Mouse (Mus musculus): ENCODE results near the gene Grb2. TPM values are rescaled to one million over a fixed set of nuclear protein-coding genes. Genes with fewer than 3 reads are reported as not detected.
A peak's percentile ranks its signal among the peaks of the same experiment; 100 is the strongest.

The Grb2 gene
- polyA plus RNA-seq, 1 experiment from 2014 or later = 39.6 TPM

- H3K4me1 ChIP-seq (ENCODE audit: control insufficient read depth, insufficient read depth, low read length) = peaks cover 15% of the 10 kb centered on the region; the same call in 1 of the 2 replicates
- no peaks in the 10 kb centered on the region for H3K27me3 ChIP-seq (ENCODE audit: control insufficient read depth, insufficient read depth, low read length)
- H3K4me3 ChIP-seq (ENCODE audit: low read depth, low read length) = peak within 1 kb of the TSS; percentile 66
- H3K27ac ChIP-seq (ENCODE audit: low read length) = peak within 1 kb of the TSS; percentile 92
- H3K9me3 ChIP-seq (ENCODE audit: control insufficient read depth, low read depth, low read length) = no peaks in the 10 kb centered on the region
- WGBS = under 1% methylated on average over 42 of the region's 80 CpGs
- peak within 1 kb of the TSS; percentile 47 for H3K4me2 ChIP-seq (replicated peaks; ENCODE audit: low read depth, low read length)
- H3K9ac ChIP-seq (replicated peaks; ENCODE audit: low read depth, low read length) = peak within 1 kb of the TSS; percentile 52
- ATAC-seq (ENCODE audit: insufficient number of reproducible peaks, insufficient read depth, low FRiP score, low read depth) = peak; percentile 83
- H3K36me3 ChIP-seq (ENCODE audit: control insufficient read depth, insufficient read depth, low read length) = peaks cover 14% of the 10 kb centered on the region
These were observed 95.8 kb downstream of the Grb2 start, which contains the start of gene Mif4gd for GRCm38 (mm10) chr11:115612410-115613137. Mif4gd (minus strand) TSS chr11:115612969.

DNA sequence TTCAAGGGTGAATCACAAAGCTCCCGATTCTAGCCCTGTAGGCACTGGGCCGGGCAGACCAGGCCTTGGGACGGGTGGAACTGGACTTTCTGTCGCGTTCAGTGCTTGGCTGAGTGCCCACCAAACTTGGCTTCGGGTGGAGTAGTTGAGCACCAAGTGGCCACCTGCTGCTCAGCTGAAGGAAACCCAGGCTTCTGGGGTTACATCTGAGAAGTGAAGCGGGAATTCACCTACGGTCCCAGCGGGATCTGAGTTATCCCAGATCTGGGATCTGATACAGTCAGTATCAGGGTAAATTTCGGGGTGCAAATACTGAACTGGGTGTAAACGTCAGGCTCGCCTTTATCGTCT, 96.4 kb downstream of the Grb2 start:
- Histone ChIP-seq H3K9ac (replicated peaks; ENCODE audit: low read depth, low read length) (peak overlapping the region; percentile 52), H3K9me3 (ENCODE audit: control insufficient read depth, low read depth, low read length) (no peaks in the 10 kb centered on the region), H3K4me3 (ENCODE audit: low read depth, low read length) (peak overlapping the region; percentile 66), H3K4me1 (ENCODE audit: control insufficient read depth, insufficient read depth, low read length) (peaks cover 15% of the 10 kb centered on the region; the same call in 1 of the 2 replicates), H3K27me3 (ENCODE audit: control insufficient read depth, insufficient read depth, low read length) (no peaks in the 10 kb centered on the region), H3K4me2 (replicated peaks; ENCODE audit: low read depth, low read length) (peak overlapping the region; percentile 47), H3K27ac (ENCODE audit: low read length) (peak overlapping the region; percentile 92; the same call in 1 of the 2 replicates), H3K36me3 (ENCODE audit: control insufficient read depth, insufficient read depth, low read length) (peaks cover 19% of the 10 kb centered on the region)
- WGBS = under 1% methylated on average over 13 of the region's 13 CpGs
- ATAC-seq (ENCODE audit: insufficient number of reproducible peaks, insufficient read depth, low FRiP score, low read depth) = peak; percentile 4

DNA sequence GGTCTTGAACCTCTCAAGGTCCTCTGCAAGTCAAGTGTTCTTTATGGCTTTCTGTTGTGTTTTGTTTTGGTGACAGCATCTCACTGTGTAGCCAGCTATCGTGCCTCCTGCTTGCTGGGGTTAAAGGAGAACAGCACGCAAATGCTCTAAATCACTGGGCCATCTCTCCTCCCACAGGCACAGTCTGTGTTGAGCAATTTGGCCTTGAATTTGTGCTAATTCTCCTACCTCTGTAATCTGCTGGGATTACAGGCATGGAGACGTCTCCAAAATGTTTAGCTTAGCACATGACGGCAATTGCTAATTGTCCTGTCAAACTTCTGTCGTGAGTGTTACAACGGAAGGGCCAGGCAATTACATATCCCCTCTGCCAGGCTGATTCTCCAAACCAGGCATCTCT, 97.2 kb downstream of the Grb2 start:
- Histone ChIP-seq H3K4me2 (replicated peaks; ENCODE audit: low read depth, low read length) (peak overlapping the region; percentile 47; the same call in 1 of the 2 replicates), H3K9ac (replicated peaks; ENCODE audit: low read depth, low read length) (no peak overlapping the region), H3K27me3 (ENCODE audit: control insufficient read depth, insufficient read depth, low read length) (no peaks in the 10 kb centered on the region), H3K4me1 (ENCODE audit: control insufficient read depth, insufficient read depth, low read length) (peaks cover 15% of the 10 kb centered on the region; the same call in 1 of the 2 replicates), H3K27ac (ENCODE audit: low read length) (no peak overlapping the region), H3K4me3 (ENCODE audit: low read depth, low read length) (no peak overlapping the region), H3K9me3 (ENCODE audit: control insufficient read depth, low read depth, low read length) (no peaks in the 10 kb centered on the region), H3K36me3 (ENCODE audit: control insufficient read depth, insufficient read depth, low read length) (peaks cover 27% of the 10 kb centered on the region)
- WGBS = 61% methylated on average over 6 of the region's 6 CpGs
- ATAC-seq (ENCODE audit: insufficient number of reproducible peaks, insufficient read depth, low FRiP score, low read depth) = no peak

DNA sequence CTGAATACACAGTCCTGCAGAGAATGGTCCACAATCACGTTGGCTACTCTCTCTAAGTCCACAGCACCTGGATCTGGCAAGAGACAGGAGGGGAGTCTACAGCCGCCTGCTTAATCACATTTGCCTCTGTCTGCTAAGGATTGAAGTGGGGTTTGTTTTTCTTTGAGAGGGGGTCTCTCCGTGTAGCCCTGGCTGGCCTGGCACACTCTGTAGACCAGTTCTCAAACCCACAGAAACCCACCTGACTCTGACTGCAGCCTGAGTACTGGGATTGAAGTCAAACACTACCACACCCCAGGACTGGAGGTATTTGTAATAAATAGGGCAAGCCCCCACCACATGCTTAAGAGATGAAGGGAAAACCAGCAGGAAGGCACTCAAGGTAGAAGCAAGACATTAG, 98.8 kb downstream of the Grb2 start:
- no peak overlapping the region for H3K27ac ChIP-seq (ENCODE audit: low read length)
- H3K4me3 ChIP-seq (ENCODE audit: low read depth, low read length) = no peak overlapping the region
- no peaks in the 10 kb centered on the region for H3K27me3 ChIP-seq (ENCODE audit: control insufficient read depth, insufficient read depth, low read length)
- no peaks in the 10 kb centered on the region for H3K9me3 ChIP-seq (ENCODE audit: control insufficient read depth, low read depth, low read length)
- peaks cover 34% of the 10 kb centered on the region for H3K36me3 ChIP-seq (ENCODE audit: control insufficient read depth, insufficient read depth, low read length)
- peaks cover 21% of the 10 kb centered on the region for H3K4me1 ChIP-seq (ENCODE audit: control insufficient read depth, insufficient read depth, low read length)
- H3K4me2 ChIP-seq (replicated peaks; ENCODE audit: low read depth, low read length) = no peak overlapping the region
- 61% methylated on average over 3 of the region's 3 CpGs for WGBS
- H3K9ac ChIP-seq (replicated peaks; ENCODE audit: low read depth, low read length) = no peak overlapping the region
- ATAC-seq (ENCODE audit: insufficient number of reproducible peaks, insufficient read depth, low FRiP score, low read depth) = no peak

DNA sequence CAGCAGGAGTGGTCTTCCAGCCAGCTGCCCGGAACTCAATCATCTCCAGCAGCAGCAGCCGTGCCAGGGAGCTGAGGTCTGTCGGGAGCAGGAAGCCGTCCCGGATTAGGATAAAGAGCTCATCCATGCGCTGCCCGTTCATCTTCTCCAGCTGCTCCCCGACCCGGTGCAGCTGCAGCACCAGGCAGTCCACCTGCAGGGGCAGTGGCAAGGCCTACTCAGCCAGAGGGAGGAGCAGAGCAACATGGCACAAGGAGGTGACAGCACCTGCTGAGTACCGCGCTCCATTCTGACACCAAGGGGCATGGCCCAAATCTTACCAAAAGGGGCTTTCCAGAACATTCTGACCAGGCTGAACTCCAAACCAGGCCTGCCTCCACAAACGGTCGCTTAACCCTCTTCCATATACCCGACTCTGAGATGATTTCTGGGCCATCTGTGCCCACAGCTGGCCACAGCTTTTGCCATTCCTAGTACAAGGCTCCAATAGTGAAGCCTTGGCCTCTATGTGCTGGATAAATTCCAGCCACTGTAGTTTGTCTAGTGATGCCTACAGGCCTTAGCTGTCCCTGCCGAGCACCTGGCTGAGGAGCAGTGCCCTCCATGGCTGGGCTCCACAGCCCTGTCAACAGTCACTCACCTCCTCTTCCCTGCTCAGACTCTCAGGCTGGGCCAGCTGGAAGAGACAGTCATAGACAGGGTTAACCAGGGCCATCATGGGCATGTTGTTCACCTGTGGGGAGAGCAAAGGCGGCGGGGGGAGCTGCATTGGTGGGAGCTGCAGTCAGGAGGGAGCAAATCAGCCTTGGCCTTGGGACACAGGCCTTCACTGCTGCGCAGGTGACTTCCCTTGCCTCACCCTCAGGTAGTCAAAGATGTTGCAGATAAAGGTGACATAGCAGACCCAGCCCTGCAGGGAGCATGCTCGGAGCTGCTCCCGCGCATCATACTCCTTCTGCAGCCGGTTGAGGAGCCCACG, 99.7 kb downstream of the Grb2 start:
- no peaks in the 10 kb centered on the region for H3K9me3 ChIP-seq (ENCODE audit: control insufficient read depth, low read depth, low read length)
- ATAC-seq (ENCODE audit: insufficient number of reproducible peaks, insufficient read depth, low FRiP score, low read depth) = no peak
- peaks cover 21% of the 10 kb centered on the region for H3K4me1 ChIP-seq (ENCODE audit: control insufficient read depth, insufficient read depth, low read length)
- no peak overlapping the region for H3K4me2 ChIP-seq (replicated peaks; ENCODE audit: low read depth, low read length)
- H3K4me3 ChIP-seq (ENCODE audit: low read depth, low read length) = no peak overlapping the region
- H3K36me3 ChIP-seq (ENCODE audit: control insufficient read depth, insufficient read depth, low read length) = peaks cover 34% of the 10 kb centered on the region
- no peak overlapping the region for H3K9ac ChIP-seq (replicated peaks; ENCODE audit: low read depth, low read length)
- no peak overlapping the region for H3K27ac ChIP-seq (ENCODE audit: low read length)
- H3K27me3 ChIP-seq (ENCODE audit: control insufficient read depth, insufficient read depth, low read length) = no peaks in the 10 kb centered on the region
- WGBS = 82% methylated on average over 23 of the region's 23 CpGs

- ATAC-seq (ENCODE audit: insufficient number of reproducible peaks, insufficient read depth, low FRiP score, low read depth) = no peak
- H3K9me3 ChIP-seq (ENCODE audit: control insufficient read depth, low read depth, low read length) = no peaks in the 10 kb centered on the region
- H3K4me2 ChIP-seq (replicated peaks; ENCODE audit: low read depth, low read length) = no peak overlapping the region
- H3K9ac ChIP-seq (replicated peaks; ENCODE audit: low read depth, low read length) = no peak overlapping the region
- H3K36me3 ChIP-seq (ENCODE audit: control insufficient read depth, insufficient read depth, low read length) = peaks cover 34% of the 10 kb centered on the region
- peaks cover 18% of the 10 kb centered on the region for H3K4me1 ChIP-seq (ENCODE audit: control insufficient read depth, insufficient read depth, low read length)
- WGBS = 95% methylated on average over 18 of the region's 18 CpGs
- no peak overlapping the region for H3K27ac ChIP-seq (ENCODE audit: low read length)
- no peaks in the 10 kb centered on the region for H3K27me3 ChIP-seq (ENCODE audit: control insufficient read depth, insufficient read depth, low read length)
- no peak overlapping the region for H3K4me3 ChIP-seq (ENCODE audit: low read depth, low read length)
These were observed 101.7 kb downstream of the Grb2 start for GRCm38 (mm10) chr11:115606733-115607132.

GRCm38 (mm10) chr11:115604304-115604696, 104.1 kb downstream of the Grb2 start:
- Histone ChIP-seq H3K27me3 (ENCODE audit: control insufficient read depth, insufficient read depth, low read length) (no peaks in the 10 kb centered on the region), H3K4me1 (ENCODE audit: control insufficient read depth, insufficient read depth, low read length) (peaks cover 12% of the 10 kb centered on the region), H3K9me3 (ENCODE audit: control insufficient read depth, low read depth, low read length) (no peaks in the 10 kb centered on the region), H3K4me2 (replicated peaks; ENCODE audit: low read depth, low read length) (peak overlapping the region; percentile 91), H3K4me3 (ENCODE audit: low read depth, low read length) (peak overlapping the region; percentile 99), H3K36me3 (ENCODE audit: control insufficient read depth, insufficient read depth, low read length) (peaks cover 36% of the 10 kb centered on the region), H3K27ac (ENCODE audit: low read length) (peak overlapping the region; percentile 91), H3K9ac (replicated peaks; ENCODE audit: low read depth, low read length) (peak overlapping the region; percentile 94)
- WGBS = under 1% methylated on average over 26 of the region's 26 CpGs
- ATAC-seq (ENCODE audit: insufficient number of reproducible peaks, insufficient read depth, low FRiP score, low read depth) = peak; percentile 38; the same call in 1 of the 2 replicates
